Mouse (Mus musculus): ENCODE data around the gene Atpaf1. TPM values are rescaled to one million over a fixed set of nuclear protein-coding genes. Genes with fewer than 3 reads are reported as not detected.

Gene Atpaf1
- total RNA-seq, 4 experiments from 2014 or later = 48.3 to 67.5 (median 55.6) TPM

- DNase-seq (ENCODE audit: low spot score in 2 of 2) = no peak
These were observed 63.5 kb downstream of the Atpaf1 start for GRCm38 (mm10) chr4:115848083-115848482.

GRCm38 (mm10) chr4:115848990-115849677, 64.5 kb downstream of the Atpaf1 start:
- no peak for DNase-seq (ENCODE audit: low spot score in 2 of 2)

GRCm38 (mm10) chr4:115850111-115850510, 65.5 kb downstream of the Atpaf1 start:
- DNase-seq (ENCODE audit: low spot score in 2 of 2) = no peak

GRCm38 (mm10) chr4:115850631-115851030, 66.0 kb downstream of the Atpaf1 start:
- DNase-seq (ENCODE audit: low spot score in 2 of 2) = no peak

- no peak for DNase-seq (ENCODE audit: low spot score in 2 of 2)
These were observed 67.0 kb downstream of the Atpaf1 start for GRCm38 (mm10) chr4:115851569-115851968.

- DNase-seq (ENCODE audit: low spot score in 2 of 2) = no peak
These were observed 70.5 kb downstream of the Atpaf1 start for GRCm38 (mm10) chr4:115855100-115855499.

GRCm38 (mm10) chr4:115855609-115856008, 71.0 kb downstream of the Atpaf1 start:
- no peak for DNase-seq (ENCODE audit: low spot score in 2 of 2)

GRCm38 (mm10) chr4:115856282-115856681, 71.7 kb downstream of the Atpaf1 start:
- DNase-seq (ENCODE audit: low spot score in 2 of 2) = no peak

- no peak for DNase-seq (ENCODE audit: low spot score in 2 of 2)
These were observed 72.8 kb downstream of the Atpaf1 start for GRCm38 (mm10) chr4:115857293-115857883.

GRCm38 (mm10) chr4:115863352-115863751, 78.7 kb downstream of the Atpaf1 start:
- DNase-seq (ENCODE audit: low spot score in 2 of 2) = no peak

GRCm38 (mm10) chr4:115863880-115864279, 79.3 kb downstream of the Atpaf1 start:
- DNase-seq (ENCODE audit: low spot score in 2 of 2) = no peak

Other genes starting within 250 kb of the Atpaf1 start
- gene Cyp4a31, start 221.2 kb upstream of the Atpaf1 start, total RNA-seq (2022) = not detected
- gene Cyp4a32, start 183.8 kb upstream of the Atpaf1 start, total RNA-seq (2022) = not detected
- gene Cyp4b1, start 137.1 kb upstream of the Atpaf1 start, total RNA-seq (2022) = 1 to 10 TPM; 3.2 to 5.1 (median 4.0) TPM
- 10 to 100 TPM; 45.1 to 55.3 (median 52.5) TPM for gene Efcab14, start 47.1 kb upstream of the Atpaf1 start, total RNA-seq (2022)
- gene Tex38, start 3.8 kb upstream of the Atpaf1 start, total RNA-seq (2022) = 1 to 10 TPM; 1.8 to 4.8 (median 3.5) TPM
- 1 to 10 TPM; 1.5 to 4.3 (median 2.1) TPM for gene Mob3c, start 43.3 kb downstream of the Atpaf1 start, total RNA-seq (2022)
- gene Mknk1, start 54.4 kb downstream of the Atpaf1 start, total RNA-seq (2022) = 10 to 100 TPM; 25.5 to 37.8 (median 27.8) TPM
- gene Kncn, start 99.6 kb downstream of the Atpaf1 start, total RNA-seq (2022) = not detected
- gene 6430628N08Rik, start 105.9 kb downstream of the Atpaf1 start, total RNA-seq (2022) = not detected
- not detected for gene Dmbx1, start 155.1 kb downstream of the Atpaf1 start, total RNA-seq (2022)
- under 1 TPM in 3 of 4 experiments, not detected in 1; 0.07 to 0.35 (median 0.12) TPM for gene Faah, start 233.1 kb downstream of the Atpaf1 start, total RNA-seq (2022)